Mouse (Mus musculus) liver, embryonic 14.5 days (tissue): Measurements from ENCODE around the gene Ifna7. TPM values are rescaled to one million over a fixed set of nuclear protein-coding genes. Genes with fewer than 3 reads are reported as not detected.
"Not testable (repeated sequence)": the region's sequence is repeated elsewhere in the genome, so short reads cannot be mapped to it uniquely, and the experiment has no call there.

Source experiments
- ATAC-seq: fragments of 200-750 bp; cut with Nextera tagmentation; 2 replicates; pipeline ENCODE4 v1.8.0; 2017; ENCODE audit warnings: moderate number of reproducible peaks, mild to moderate bottlenecking, moderate library complexity; ENCODE audit not compliant: insufficient read depth
- DNase-seq, 3 experiments: peaks; one replicate each; pipeline ENCODE4 v3.0.0-alpha.2; 2012 to 2013; ENCODE audit warnings: low read depth in 3 of 3, low spot score in 3 of 3
- H3K27ac ChIP-seq: fragments of 300-500 bp; sonication (generic); 2 replicates; pipeline ENCODE4 v1.5.1; 2014; ENCODE audit warnings: moderate library complexity, mild to moderate bottlenecking, control low read depth, inconsistent platforms
- H3K27me3 ChIP-seq: fragments of 300-500 bp; sonication (generic); 2 replicates; pipeline ENCODE4 v1.6.1; 2014; ENCODE audit warnings: mild to moderate bottlenecking, low read length, moderate library complexity; ENCODE audit not compliant: control insufficient read depth, insufficient read depth
- H3K36me3 ChIP-seq: fragments of 300-500 bp; sonication (generic); replicated peaks from 2 replicates; pipeline ENCODE4 v1.6.1; 2014; ENCODE audit warnings: low read depth; ENCODE audit not compliant: control insufficient read depth, insufficient read depth
- H3K4me1 ChIP-seq, 2 experiments: fragments of 200-500 bp in 1 of 2; fragments of 300-500 bp in 1 of 2; sonication (generic) in 1 of 2; replicated peaks; 2 replicates each; pipeline ENCODE4 v1.6.1; 2012 to 2014; ENCODE audit warnings: antibody characterized with exemption in 1 of 2, inconsistent platforms in 1 of 2, low read length in 1 of 2; ENCODE audit not compliant: control insufficient read depth in 2 of 2, insufficient read depth in 2 of 2
- H3K4me2 ChIP-seq: fragments of 300-500 bp; sonication (generic); 2 replicates; pipeline ENCODE4 v1.6.1; 2014; ENCODE audit warnings: low read depth, mild to moderate bottlenecking, control low read depth, moderate library complexity
- H3K4me3 ChIP-seq, 2 experiments: fragments of 200-500 bp in 1 of 2; fragments of 300-500 bp in 1 of 2; sonication (generic) in 1 of 2; 2 replicates each; pipeline ENCODE4 v1.5.1; 2012 to 2014; ENCODE audit warnings: low read depth in 2 of 2, low read length in 2 of 2, mild to moderate bottlenecking in 2 of 2, control low read depth in 1 of 2, inconsistent platforms in 1 of 2, moderate library complexity in 1 of 2; ENCODE audit not compliant: insufficient read depth in 1 of 2
- H3K9ac ChIP-seq: fragments of 300-500 bp; sonication (generic); replicated peaks from 2 replicates; pipeline ENCODE4 v1.6.1; 2014; ENCODE audit warnings: mild to moderate bottlenecking, control low read depth, moderate library complexity
- H3K9me3 ChIP-seq: fragments of 300-500 bp; sonication (generic); 2 replicates; pipeline ENCODE4 v1.6.1; 2016; ENCODE audit warnings: low read length, mixed read lengths; ENCODE audit not compliant: control insufficient read depth
- CTCF ChIP-seq: IDR thresholded peaks from 2 replicates; pipeline ENCODE4 v1.5.1; 2016; ENCODE audit warnings: antibody characterized with exemption, low read depth, control low read depth
- EP300 ChIP-seq: IDR thresholded peaks from 2 replicates; pipeline ENCODE4 v1.6.1; 2016; ENCODE audit warnings: antibody characterized with exemption, low read depth
- WGBS: fragments of 180-500 bp; shearing (Covaris S2); extraction: QIAGEN DNeasy Blood & Tissue Kit; methylation state at CpG from one replicate; pipeline ENCODE4 v1.1.7; 2014; ENCODE audit not compliant: insufficient replicate concordance; 5-methylcytosine and 5-hydroxymethylcytosine counted together
- polyA plus RNA-seq, 2 experiments: library from polyadenylated mRNA; depleted of rRNA in 1 of 2; stranded (reverse) in 1 of 2; unstranded in 1 of 2; fragments of >200 nt; fragmentation: Nextera tagmentation in 1 of 2; extraction: Ambion mirVana in 1 of 2; gene quantifications; 2 replicates each; pipeline versions ENCODE4 v1.2.1 to v1.2.3; 2012 to 2014

Ifna7 gene
- polyA plus RNA-seq, 2 experiments, result not detected

DNA sequence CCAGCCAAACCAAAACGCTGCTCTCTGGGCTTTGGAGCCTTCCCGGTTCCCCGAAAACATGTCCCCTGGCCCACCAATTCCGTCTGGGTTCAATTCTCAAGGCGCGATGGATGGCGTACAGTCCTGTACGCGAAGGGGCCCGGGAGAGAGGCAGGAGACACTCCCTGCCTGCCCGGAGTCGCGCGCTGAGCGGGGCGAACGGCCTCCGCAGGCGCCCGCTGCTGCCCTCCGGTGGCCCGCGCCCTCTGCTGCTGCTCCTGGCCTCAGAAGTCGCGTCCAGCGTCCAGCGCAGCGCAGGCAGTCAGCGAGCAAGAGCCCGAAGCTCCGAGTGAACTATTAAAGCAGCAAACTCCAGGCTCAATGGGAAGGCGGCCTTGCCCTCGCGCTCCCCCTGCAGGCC is 10.3 kb upstream of the Ifna7 start:
- not testable (repeated sequence) for DNase-seq, H3K9me3 ChIP-seq, H3K36me3 ChIP-seq, H3K27me3 ChIP-seq, H3K27ac ChIP-seq, H3K4me1 ChIP-seq, H3K9ac ChIP-seq, ATAC-seq
- 0% methylated on average over 12 of the region's 34 CpGs for WGBS
- Histone ChIP-seq H3K4me3 (0 out of 4 replicates have a peak overlapping the region, but pooled peaks of 1 of the 2 experiments have one; percentile 21), H3K4me2 (peak overlapping the region; percentile 31; the same call in 1 of the 2 replicates)

- no peak for ATAC-seq
- Histone ChIP-seq H3K4me3 (no peak within 1 kb of the TSS), H3K27ac (no peak within 1 kb of the TSS), H3K36me3 (no peaks in the 10 kb centered on the region), H3K9ac (no peak within 1 kb of the TSS), H3K27me3 (no peaks in the 10 kb centered on the region), H3K9me3 (no peaks in the 10 kb centered on the region), H3K4me1 (no peaks in the 10 kb centered on the region), H3K4me2 (no peak within 1 kb of the TSS)
- 70% methylated on average over 1 of the region's 1 CpGs for WGBS
- no peak for TF ChIP-seq EP300
- no peak for TF ChIP-seq CTCF
- DNase-seq, result no peak
Observed at GRCm38 (mm10) chr4:88819659-88820058, 3.6 kb downstream of the Ifna7 start, which contains the start of gene Ifna11. TSS of gene Ifna11 (plus strand) at chr4:88819959.

DNA sequence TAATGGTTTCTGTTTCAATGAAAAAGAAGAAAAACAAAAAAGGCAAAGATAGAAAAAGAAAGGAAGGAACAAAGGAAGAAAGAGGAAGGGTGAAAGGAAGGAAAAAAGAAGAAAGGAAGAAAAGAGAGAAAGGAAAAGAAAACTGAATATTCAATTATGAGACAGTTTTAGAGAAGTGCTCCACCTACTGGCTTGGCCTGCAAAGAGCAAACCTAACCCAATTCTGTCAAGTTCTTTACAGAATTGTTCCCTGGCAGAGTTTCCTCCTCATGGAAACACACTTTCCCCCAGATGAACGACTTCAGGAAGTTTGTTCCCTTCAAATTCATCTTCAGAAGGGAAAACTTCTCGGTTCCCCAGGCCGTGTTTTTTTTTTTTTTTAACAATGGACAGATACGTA is 7.0 kb downstream of the Ifna7 start:
- no peak overlapping the region for H3K27ac ChIP-seq
- ATAC-seq, result no peak
- no peak overlapping the region for H3K4me2 ChIP-seq
- H3K36me3 ChIP-seq, result no peaks in the 10 kb centered on the region
- no peak for DNase-seq
- no peaks in the 10 kb centered on the region for H3K27me3 ChIP-seq
- H3K9me3 ChIP-seq, result no peaks in the 10 kb centered on the region
- H3K4me3 ChIP-seq, result no peak overlapping the region
- H3K9ac ChIP-seq, result no peak overlapping the region
- WGBS, result 18% methylated on average over 4 of the region's 4 CpGs
- no peak for TF ChIP-seq EP300
- peak; percentile 32; the same call in 1 of the 2 replicates for TF ChIP-seq CTCF
- H3K4me1 ChIP-seq, result no peaks in the 10 kb centered on the region

DNA sequence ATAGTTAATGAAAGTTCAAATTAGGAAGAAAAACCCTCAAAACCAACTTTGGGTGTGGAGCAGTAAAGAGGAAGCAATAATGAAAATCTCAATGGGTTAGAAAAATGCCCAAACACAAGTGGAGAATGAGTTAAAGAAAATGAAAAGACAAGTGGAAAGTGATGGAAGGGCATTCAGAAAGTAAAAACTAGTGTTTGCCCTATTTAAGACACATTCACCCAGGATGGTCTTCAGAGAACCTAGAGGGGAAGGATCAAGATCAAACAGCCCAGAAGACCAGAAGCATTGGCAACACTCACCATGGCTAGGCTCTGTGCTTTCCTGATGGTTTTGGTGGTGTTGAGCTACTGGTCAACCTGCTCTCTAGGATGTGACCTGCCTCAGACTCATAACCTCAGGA is 11.1 kb downstream of the Ifna7 start, which contains the start of gene Ifna6:
Gene Ifna6, plus strand, starts transcription at position 301 of the 400 bp plus-strand sequence.
- not testable (repeated sequence) for H3K27me3 ChIP-seq, H3K9ac ChIP-seq, H3K27ac ChIP-seq, H3K4me1 ChIP-seq, H3K4me2 ChIP-seq, H3K4me3 ChIP-seq, DNase-seq, ATAC-seq, H3K9me3 ChIP-seq, H3K36me3 ChIP-seq

- H3K36me3 ChIP-seq, result no peaks in the 10 kb centered on the region
- no peaks in the 10 kb centered on the region for H3K4me1 ChIP-seq
- DNase-seq (no peak), ATAC-seq (no peak)
- WGBS, result 12% methylated on average over 4 of the region's 4 CpGs
- H3K27ac ChIP-seq, result no peak overlapping the region
- no peaks in the 10 kb centered on the region for H3K27me3 ChIP-seq
- no peak overlapping the region for H3K9ac ChIP-seq
- H3K4me2 ChIP-seq, result no peak overlapping the region
- no peak overlapping the region for H3K4me3 ChIP-seq
- no peaks in the 10 kb centered on the region for H3K9me3 ChIP-seq
- TF ChIP-seq EP300, result no peak
- no peak; the same call in 1 of the 2 replicates for TF ChIP-seq CTCF
Observed at GRCm38 (mm10) chr4:88830523-88830922, 14.5 kb downstream of the Ifna7 start.

DNA sequence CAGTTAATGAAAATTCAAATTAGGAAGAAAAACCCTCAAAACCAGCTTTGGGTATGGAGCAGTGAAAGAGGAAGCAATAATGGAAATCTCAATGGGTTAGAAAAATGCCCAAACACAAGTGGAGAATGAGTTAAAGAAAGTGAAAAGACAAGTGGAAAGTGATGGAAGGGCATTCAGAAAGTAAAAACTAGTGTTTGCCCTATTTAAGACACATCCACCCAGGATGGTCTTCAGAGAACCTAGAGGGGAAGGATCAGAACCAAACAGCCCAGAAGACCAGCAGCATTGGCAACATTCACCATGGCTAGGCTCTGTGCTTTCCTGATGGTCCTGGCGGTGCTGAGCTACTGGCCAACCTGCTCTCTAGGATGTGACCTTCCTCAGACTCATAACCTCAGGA is 19.2 kb downstream of the Ifna7 start, which contains the start of gene Ifna5:
Gene Ifna5, plus strand, starts transcription at position 301 of the 400 bp plus-strand sequence.
- H3K9ac ChIP-seq, ATAC-seq, H3K27me3 ChIP-seq, H3K9me3 ChIP-seq, H3K36me3 ChIP-seq, DNase-seq, H3K4me2 ChIP-seq, H3K27ac ChIP-seq, H3K4me1 ChIP-seq, H3K4me3 ChIP-seq: not testable (repeated sequence)
- 50% methylated on average over 1 of the region's 1 CpGs for WGBS
